Mouse (Mus musculus) stomach, postnatal 0 days (tissue): ENCODE measurements at regions not wholly inside any gene's neighbourhood (a gene's known extent, or its start where the extent isn't known, plus 50 kb on each side); places are given as distances from the start of the nearest gene placed in this dataset.

Source experiments
- CTCF ChIP-seq: IDR thresholded peaks from 2 replicates; pipeline ENCODE4 v1.5.1; 2016; ENCODE audit warnings: antibody characterized with exemption, low read depth, mild to moderate bottlenecking, moderate library complexity
- EP300 ChIP-seq: optimal IDR thresholded peaks from 2 replicates; pipeline ENCODE3; 2016; ENCODE audit warnings: antibody characterized with exemption

GRCm38 (mm10) chr16:95899672-95900071 is 91.1 kb downstream of the Psmg1 start:
- TF ChIP-seq EP300: no peak
- no peak for TF ChIP-seq CTCF
